ENCODE assay signal across 10 mouse cellular contexts in the genomic region with DNA sequence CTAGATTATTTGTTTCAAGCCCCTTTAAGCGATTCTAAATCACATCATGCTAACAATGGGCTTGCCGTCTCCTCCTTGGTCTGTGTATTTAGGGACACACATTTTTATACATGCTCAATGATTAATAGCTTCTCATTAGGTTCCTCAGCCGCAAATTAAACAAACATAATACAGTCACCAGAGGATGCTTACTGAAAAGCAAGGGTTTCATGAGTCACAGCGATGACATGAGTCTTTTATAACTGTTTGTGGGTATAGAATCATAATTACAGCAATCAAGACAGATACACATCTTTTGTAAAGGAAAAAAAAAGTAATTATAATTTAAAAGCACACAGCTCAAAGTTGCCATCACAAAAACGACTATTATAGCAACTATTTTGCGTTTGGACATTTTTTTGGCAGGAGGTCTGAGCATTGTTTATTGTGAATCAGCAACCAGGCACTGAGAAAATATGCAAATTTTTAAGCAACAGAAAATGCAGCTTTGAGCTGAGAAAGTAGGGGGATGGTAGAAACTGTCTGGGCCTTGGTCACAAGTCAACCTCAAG. TPM values are rescaled to one million over a fixed set of nuclear protein-coding genes. Genes with fewer than 3 reads are reported as not detected.
DNase-seq lines count a peak whose midpoint lies in the region; ATAC-seq lines count a peak whose summit lies in the region.
"Had no signal": no experiment of that assay in that cellular context is flagged by ENCODE, and none has a peak within 500 bp of the region (broad histone marks: within the 10 kb centered on the region; RNA-seq: fewer than 3 reads in every experiment).

No protein-coding gene starts in this region.

- H3K4me1 ChIP-seq in liver, embryonic 13.5 days (replicated peaks), result peaks cover 4% of the 10 kb centered on the region
- peaks cover 11% of the 10 kb centered on the region for H3K4me1 ChIP-seq in forebrain, embryonic 16.5 days (replicated peaks; ENCODE audit: control insufficient read depth, insufficient read depth, low read length)
- H3K4me1 ChIP-seq in neural tube, embryonic 12.5 days, result peaks cover 9% of the 10 kb centered on the region; the same call in 1 of the 2 replicates

- no peak for ATAC-seq in liver, embryonic 13.5 days (ENCODE audit: low read depth)
- ATAC-seq in forebrain, embryonic 16.5 days, result peak; percentile 80
- ATAC-seq in neural tube, embryonic 12.5 days (ENCODE audit: low FRiP score, low read depth), result peak; percentile 77
- ATAC-seq in granulocyte monocyte progenitor cell, adult 5-6 weeks (replicated peaks; ENCODE audit: poor library complexity, severe bottlenecking), result no peak

- H3K36me3 ChIP-seq in liver, embryonic 13.5 days, result no peaks in the 10 kb centered on the region
- H3K36me3 ChIP-seq in forebrain, embryonic 16.5 days (ENCODE audit: control insufficient read depth, insufficient read depth), result no peaks in the 10 kb centered on the region
- H3K36me3 ChIP-seq in neural tube, embryonic 12.5 days, result no peaks in the 10 kb centered on the region
- H3K36me3 ChIP-seq: embryonic facial prominence, embryonic 12.5 days had no signal

- H3K4me3 ChIP-seq in liver, embryonic 13.5 days (replicated peaks), result no peak overlapping the region
- 0 out of 2 replicates have a peak overlapping the region, but pooled peaks have one; percentile 1 for H3K4me3 ChIP-seq in forebrain, embryonic 16.5 days (replicated peaks; ENCODE audit: low read length)
- H3K4me3 ChIP-seq in neural tube, embryonic 12.5 days, result no peak overlapping the region
- H3K4me3 ChIP-seq: embryonic facial prominence, embryonic 12.5 days had no signal

- no peaks in the 10 kb centered on the region for H3K27me3 ChIP-seq in liver, embryonic 13.5 days
- H3K27me3 ChIP-seq in forebrain, embryonic 16.5 days (replicated peaks; ENCODE audit: control insufficient read depth, insufficient read depth, low read length), result no peaks in the 10 kb centered on the region
- no peaks in the 10 kb centered on the region for H3K27me3 ChIP-seq in neural tube, embryonic 12.5 days (replicated peaks)
- H3K27me3 ChIP-seq: embryonic facial prominence, embryonic 12.5 days had no signal

- H3K9me3 ChIP-seq in liver, embryonic 13.5 days (replicated peaks), result no peaks in the 10 kb centered on the region
- H3K9me3 ChIP-seq in forebrain, embryonic 16.5 days (ENCODE audit: control insufficient read depth, low read length), result no peaks in the 10 kb centered on the region
- no peaks in the 10 kb centered on the region for H3K9me3 ChIP-seq in neural tube, embryonic 12.5 days
- H3K9me3 ChIP-seq: embryonic facial prominence, embryonic 12.5 days had no signal

- H3K9ac ChIP-seq in liver, embryonic 13.5 days, result no peak overlapping the region
- no peak overlapping the region for H3K9ac ChIP-seq in forebrain, embryonic 16.5 days (replicated peaks; ENCODE audit: low read depth, low read length)
- no peak overlapping the region for H3K9ac ChIP-seq in neural tube, embryonic 12.5 days
- H3K9ac ChIP-seq: embryonic facial prominence, embryonic 12.5 days had no signal

- H3K27ac ChIP-seq in liver, embryonic 13.5 days, result no peak overlapping the region
- H3K27ac ChIP-seq in forebrain, embryonic 16.5 days (ENCODE audit: low read length), result peak overlapping the region; percentile 53; the same call in 1 of the 2 replicates
- H3K27ac ChIP-seq in neural tube, embryonic 12.5 days, result no peak overlapping the region
- H3K27ac ChIP-seq: embryonic facial prominence, embryonic 12.5 days had no signal

- no peak for DNase-seq in liver, embryonic 13.5 days
- no peak for DNase-seq in liver
- DNase-seq in brain, adult 2 months (ENCODE audit: low read depth, low spot score), result peak; percentile 79
- no peak for DNase-seq in thymus, postnatal 36 days
- no peak for DNase-seq in adrenal gland, postnatal 14 days
- DNase-seq: thymus, adult 18-20 months had no signal

- 52% methylated on average over 6 of the region's 6 CpGs for WGBS in liver, embryonic 13.5 days (ENCODE audit: insufficient replicate concordance)
- 7% methylated on average over 6 of the region's 6 CpGs for WGBS in forebrain, embryonic 16.5 days
- 25% methylated on average over 6 of the region's 6 CpGs for WGBS in neural tube, embryonic 12.5 days

- H3K4me2 ChIP-seq in liver, embryonic 13.5 days, result 0 out of 2 replicates have a peak overlapping the region, but pooled peaks have one; percentile 33
- H3K4me2 ChIP-seq in forebrain, embryonic 16.5 days (ENCODE audit: low read length), result peak overlapping the region; percentile 41
- H3K4me2 ChIP-seq in neural tube, embryonic 12.5 days (replicated peaks), result peak overlapping the region; percentile 47

RNA-seq across cellular contexts. Expression of a gene that starts 6.5 kb away (rescaled TPM):
- 1.3 and 1.5 TPM in 2 replicates for polyA plus RNA-seq in liver, embryonic 13.5 days (2015; fragmentation: Nextera tagmentation; extraction: Ambion mirVana)
- 122 and 145 TPM in 2 replicates for polyA plus RNA-seq in forebrain, embryonic 16.5 days (2015; fragmentation: Nextera tagmentation; extraction: Ambion mirVana)
- 83.3 and 85.3 TPM in 2 replicates for polyA plus RNA-seq in neural tube, embryonic 12.5 days (2016; fragmentation: Nextera tagmentation; extraction: Ambion mirVana)
- not detected in 2 replicates for total RNA-seq in granulocyte monocyte progenitor cell, adult 5-6 weeks (2014; fragmentation: Nextera tagmentation)
- total RNA-seq in granulocyte monocyte progenitor cell, adult 5-6 weeks (2017), result 1.5 TPM in 1 of 2 replicates, not detected in the other
- 12.3 and 16.9 TPM in 2 replicates for total RNA-seq in adrenal gland, postnatal 14 days (2021)

Comparison
In these comparisons a context has a peak if more than half of its experiments do, and no peak if none do; other contexts are left out.
1. ATAC-seq: peak in forebrain, embryonic 16.5 days (single experiment) and neural tube, embryonic 12.5 days (single experiment); none in liver, embryonic 13.5 days (single experiment) and granulocyte monocyte progenitor cell, adult 5-6 weeks (single experiment).
2. RNA of a gene that starts 6.5 kb away (polyA plus RNA-seq): 122 to 145 TPM in forebrain, embryonic 16.5 days and 83.3 to 85.3 TPM in neural tube, embryonic 12.5 days; 1.3 to 1.5 TPM in liver, embryonic 13.5 days; every median in the first group is over 10 times any median in the second.
3. Peak in every context shown above with its lines, with median percentiles within 50 percentile points of each other: H3K4me2 ChIP-seq.